Mouse (Mus musculus) 3134 (cell line): Measurements from ENCODE around the gene Rac3.
"Not testable (repeated sequence)": the region's sequence is repeated elsewhere in the genome, so short reads cannot be mapped to it uniquely, and the experiment has no call there.

Experiments
- DNase-seq: peaks from one replicate; pipeline ENCODE4 v3.0.0-alpha.2; 2011; ENCODE audit warnings: low spot score; ENCODE audit not compliant: insufficient read length; ENCODE audit errors: extremely low read depth

Rac3 gene

GRCm38 (mm10) chr11:120727169-120727527 is 5.9 kb downstream of the Rac3 start, which contains the start of gene Dcxr:
Dcxr (minus strand) TSS chr11:120727281.
- DNase-seq: peak; percentile 86

GRCm38 (mm10) chr11:120727564-120727963 is 6.3 kb downstream of the Rac3 start:
- no peak for DNase-seq

- DNase-seq: no peak
Observed at GRCm38 (mm10) chr11:120728530-120729240, 7.4 kb downstream of the Rac3 start.

- DNase-seq: not testable (repeated sequence)
Observed at GRCm38 (mm10) chr11:120729432-120730050, 8.3 kb downstream of the Rac3 start.

- no peak for DNase-seq
Observed at GRCm38 (mm10) chr11:120730331-120730870, 9.1 kb downstream of the Rac3 start.

GRCm38 (mm10) chr11:120731395-120731794 is 10.1 kb downstream of the Rac3 start:
- no peak for DNase-seq

GRCm38 (mm10) chr11:120731858-120732680 is 10.8 kb downstream of the Rac3 start, which contains the start of gene Cbr2:
Cbr2 (minus strand) TSS chr11:120732114.
- peak; percentile 85 for DNase-seq

GRCm38 (mm10) chr11:120733521-120733920 is 12.3 kb downstream of the Rac3 start:
- DNase-seq: peak; percentile 75

- DNase-seq: no peak
Observed at GRCm38 (mm10) chr11:120736424-120736823, 15.2 kb downstream of the Rac3 start.

- no peak for DNase-seq
Observed at GRCm38 (mm10) chr11:120740981-120741380, 19.7 kb downstream of the Rac3 start.

- DNase-seq: no peak
Observed at GRCm38 (mm10) chr11:120744121-120744701, 22.9 kb downstream of the Rac3 start.

GRCm38 (mm10) chr11:120747974-120748373 is 26.7 kb downstream of the Rac3 start:
- DNase-seq: no peak

GRCm38 (mm10) chr11:120749430-120749829 is 28.2 kb downstream of the Rac3 start:
- no peak for DNase-seq

GRCm38 (mm10) chr11:120751606-120752005 is 30.3 kb downstream of the Rac3 start:
- DNase-seq: no peak

- no peak for DNase-seq
Observed at GRCm38 (mm10) chr11:120760236-120760635, 39.0 kb downstream of the Rac3 start.

GRCm38 (mm10) chr11:120761811-120762671 is 40.8 kb downstream of the Rac3 start:
- peak; percentile 69 for DNase-seq

- DNase-seq: not testable (repeated sequence)
Observed at GRCm38 (mm10) chr11:120762672-120763041, 41.4 kb downstream of the Rac3 start, which contains the start of gene Hmga1b. Hmga1b (plus strand) TSS chr11:120762794.

GRCm38 (mm10) chr11:120763121-120763999 is 42.1 kb downstream of the Rac3 start:
- peak; percentile 38 for DNase-seq

- not testable (repeated sequence) for DNase-seq
Observed at GRCm38 (mm10) chr11:120767023-120767422, 45.8 kb downstream of the Rac3 start.
